ENCODE assay signal across 18 mouse cellular contexts in genomic region chr3:9515527-9515926, GRCm38 (mm10).
DNase-seq lines count a peak whose midpoint lies in the region; ATAC-seq and TF ChIP-seq lines count a peak whose summit lies in the region.
"Had no signal": no experiment of that assay in that cellular context is flagged by ENCODE, and none has a peak within 500 bp of the region (broad histone marks: within the 10 kb centered on the region; RNA-seq: fewer than 3 reads in every experiment).

No protein-coding gene starts in this region.

- H3K9ac ChIP-seq in heart, embryonic 16.5 days (ENCODE audit: low read length) = no peak overlapping the region
- H3K9ac ChIP-seq in heart, embryonic 11.5 days (ENCODE audit: low read depth, low read length) = no peak overlapping the region
- no peak overlapping the region for H3K9ac ChIP-seq in ES-E14 (ENCODE audit: insufficient read depth, low read depth, low read length, poor library complexity, severe bottlenecking)
- H3K9ac ChIP-seq: forebrain, embryonic 13.5 days had no signal

- no peak overlapping the region for H3K4me3 ChIP-seq in heart, embryonic 16.5 days (ENCODE audit: low read length)
- no peak overlapping the region for H3K4me3 ChIP-seq in heart, embryonic 11.5 days (ENCODE audit: low read depth, low read length)
- peak overlapping the region in 1 of 2 experiments; percentile 1; a peak in 1 of 4 replicates for H3K4me3 ChIP-seq in ES-E14 (ENCODE audit: insufficient read depth in 1 of 2, low read depth in 1 of 2, low read length in 2 of 2, poor library complexity in 1 of 2, severe bottlenecking in 1 of 2)
- no peak overlapping the region for H3K4me3 ChIP-seq in kidney, adult 2 months (ENCODE audit: insufficient read depth, low read depth, low read length)
- H3K4me3 ChIP-seq: embryonic facial prominence, embryonic 10.5 days; forebrain, embryonic 13.5 days; hindbrain, embryonic 10.5 days had no signal

- H3K4me1 ChIP-seq in heart, embryonic 16.5 days (ENCODE audit: control insufficient read depth, insufficient read depth, low read length) = peaks cover 34% of the 10 kb centered on the region
- peaks cover 16% of the 10 kb centered on the region for H3K4me1 ChIP-seq in heart, embryonic 11.5 days (ENCODE audit: control insufficient read depth, insufficient read depth, low read length)
- H3K4me1 ChIP-seq in ES-E14 (ENCODE audit: control insufficient read depth in 2 of 2, insufficient read depth in 2 of 2, low read length in 2 of 2, poor library complexity in 1 of 2) = peaks cover 15 to 26% of the 10 kb centered on the region in 2 experiments
- peaks cover 8% of the 10 kb centered on the region; the same call in 1 of the 2 replicates for H3K4me1 ChIP-seq in kidney, adult 2 months (ENCODE audit: control insufficient read depth, insufficient read depth, low read length)

- peak overlapping the region; percentile 1; the same call in 1 of the 2 replicates for H3K27ac ChIP-seq in heart, embryonic 16.5 days (ENCODE audit: low read length)
- no peak overlapping the region for H3K27ac ChIP-seq in heart, embryonic 11.5 days (ENCODE audit: low read depth, low read length)
- H3K27ac ChIP-seq in ES-E14 (ENCODE audit: insufficient read depth, low read depth, low read length, poor library complexity, severe bottlenecking) = no peak overlapping the region
- no peak overlapping the region for H3K27ac ChIP-seq in kidney, adult 2 months (ENCODE audit: insufficient read depth, low read depth, low read length)
- H3K27ac ChIP-seq: embryonic facial prominence, embryonic 10.5 days; forebrain, embryonic 13.5 days; hindbrain, embryonic 10.5 days had no signal

- H3K27me3 ChIP-seq in heart, embryonic 16.5 days (ENCODE audit: control insufficient read depth, insufficient read depth, low read length) = no peaks in the 10 kb centered on the region
- no peaks in the 10 kb centered on the region for H3K27me3 ChIP-seq in heart, embryonic 11.5 days (ENCODE audit: control insufficient read depth, insufficient read depth, low read length)
- no peaks in the 10 kb centered on the region for H3K27me3 ChIP-seq in kidney, adult 2 months (replicated peaks; ENCODE audit: control insufficient read depth, insufficient read depth, low read length)

- in situ Hi-C loops in ES-E14 (cut with MboI; ENCODE audit: low sequenced_read_pairs in 2 of 2, unreplicated experiment in 2 of 2) = no loop called here

- 38% methylated on average over 8 of the region's 8 CpGs for WGBS in heart, embryonic 16.5 days
- 39% methylated on average over 8 of the region's 8 CpGs for WGBS in heart, embryonic 11.5 days (ENCODE audit: insufficient replicate concordance)
- 69% methylated on average over 8 of the region's 8 CpGs for WGBS in kidney, adult 2 months

- no peak for TF ChIP-seq CTCF in kidney, adult 2 months (conservative IDR thresholded peaks at IDR 0.05; ENCODE audit: insufficient read depth, insufficient read length, low read depth, low read length)

- no peaks in the 10 kb centered on the region for H3K36me3 ChIP-seq in heart, embryonic 16.5 days (ENCODE audit: control insufficient read depth, insufficient read depth)
- no peaks in the 10 kb centered on the region for H3K36me3 ChIP-seq in heart, embryonic 11.5 days (ENCODE audit: control insufficient read depth, insufficient read depth, low read length)
- H3K36me3 ChIP-seq in ES-E14 (ENCODE audit: control insufficient read depth, insufficient read depth, low read length, poor library complexity, severe bottlenecking) = peaks cover 5% of the 10 kb centered on the region; the same call in 1 of the 2 replicates
- no peaks in the 10 kb centered on the region for H3K36me3 ChIP-seq in kidney, adult 2 months (ENCODE audit: control insufficient read depth, insufficient read depth, low read length)
- H3K36me3 ChIP-seq: embryonic facial prominence, embryonic 10.5 days had no signal

- no peak overlapping the region for H3K4me2 ChIP-seq in heart, embryonic 16.5 days (ENCODE audit: low read depth, low read length)
- H3K4me2 ChIP-seq in heart, embryonic 11.5 days = no peak overlapping the region
- H3K4me2 ChIP-seq: forebrain, embryonic 13.5 days; liver, embryonic 11.5 days had no signal

- DNase-seq in ES-E14 (ENCODE audit: low read depth, low spot score) = no peak
- DNase-seq in kidney, postnatal 36 days = no peak
- DNase-seq in kidney, adult 2 months = no peak
- DNase-seq: cerebellum, adult 2 months; gastrocnemius, postnatal 10 days; kidney, adult 9 months; kidney, postnatal 25 days; right cerebral cortex, postnatal 25 days; thymus, adult 2 months had no signal

- TF ChIP-seq POLR2A in kidney, adult 2 months (IDR thresholded peaks at IDR 0.05; ENCODE audit: low read depth, low read length) = no peak

- H3K9me3 ChIP-seq in heart, embryonic 16.5 days (replicated peaks; ENCODE audit: control insufficient read depth, low read length) = no peaks in the 10 kb centered on the region
- no peaks in the 10 kb centered on the region for H3K9me3 ChIP-seq in heart, embryonic 11.5 days (replicated peaks; ENCODE audit: control insufficient read depth, low read length)
- no peaks in the 10 kb centered on the region for H3K9me3 ChIP-seq in ES-E14 (ENCODE audit: control insufficient read depth, insufficient read depth, low read depth, low read length)
- H3K9me3 ChIP-seq: embryonic facial prominence, embryonic 10.5 days; forebrain, embryonic 13.5 days; hindbrain, embryonic 10.5 days had no signal

- ATAC-seq in heart, embryonic 16.5 days (replicated peaks; ENCODE audit: extremely low read depth, insufficient read depth, low FRiP score) = peak; percentile 33
- ATAC-seq in heart, embryonic 11.5 days (replicated peaks; ENCODE audit: insufficient number of reproducible peaks, low FRiP score, low TSS enrichment) = no peak
- peak; percentile 61 for ATAC-seq in common myeloid progenitor, adult 5-6 weeks (replicated peaks; ENCODE audit: low read depth, poor library complexity, severe bottlenecking)
- ATAC-seq in megakaryocyte progenitor cell, adult 5-6 weeks (replicated peaks; ENCODE audit: poor library complexity) = peak; percentile 69
- ATAC-seq: forebrain, embryonic 13.5 days; midbrain, embryonic 16.5 days had no signal

TF ChIP-seq in ES-E14, 5 proteins besides CTCF, POLR2A, EP300 and RAD21:
- TF ChIP-seq HCFC1 (IDR thresholded peaks at IDR 0.05; ENCODE audit: borderline replicate concordance, insufficient read depth, low read length) (no peak), MAFK (IDR thresholded peaks at IDR 0.05; ENCODE audit: insufficient read depth, low read depth, low read length) (peak; percentile 78)
TF ChIP-seq in ES-E14: peak in this region for 1.
